8 mouse cellular contexts compared by ENCODE assay signal in genomic region chr4:134401181-134401661, GRCm38 (mm10). TPM values are rescaled to one million over a fixed set of nuclear protein-coding genes. Genes with fewer than 3 reads are reported as not detected.
DNase-seq lines count a peak whose midpoint lies in the region; ATAC-seq and TF ChIP-seq lines count a peak whose summit lies in the region.

No protein-coding gene starts in this region.

- no peaks in the 10 kb centered on the region for H3K9me3 ChIP-seq in hindbrain, embryonic 10.5 days
- no peaks in the 10 kb centered on the region for H3K9me3 ChIP-seq in lung, embryonic 15.5 days

- peak overlapping the region; percentile 66 for H3K27ac ChIP-seq in hindbrain, embryonic 10.5 days
- no peak overlapping the region for H3K27ac ChIP-seq in lung, embryonic 15.5 days
- H3K27ac ChIP-seq in olfactory bulb, adult 2 months (ENCODE audit: insufficient read depth, low read depth, low read length): peak overlapping the region; percentile 76

- H3K36me3 ChIP-seq in hindbrain, embryonic 10.5 days: no peaks in the 10 kb centered on the region
- peaks cover 4% of the 10 kb centered on the region; the same call in 1 of the 2 replicates for H3K36me3 ChIP-seq in lung, embryonic 15.5 days

- peaks cover 51% of the 10 kb centered on the region for H3K4me1 ChIP-seq in hindbrain, embryonic 10.5 days (replicated peaks)
- H3K4me1 ChIP-seq in lung, embryonic 15.5 days: peaks cover 35% of the 10 kb centered on the region
- H3K4me1 ChIP-seq in olfactory bulb, adult 2 months (ENCODE audit: control insufficient read depth, insufficient read depth, low read length): peaks cover 39% of the 10 kb centered on the region

- DNase-seq in CD4-positive, CD25-positive, alpha-beta regulatory T cell, adult 2 months (ENCODE audit: low read depth, low spot score): peak; percentile 65
- peak; percentile 90 for DNase-seq in brain, adult 2 months (ENCODE audit: low read depth, low spot score)
- DNase-seq in hindbrain, embryonic 10.5 days (ENCODE audit: low spot score): peak; percentile 58
- DNase-seq in layer of hippocampus, postnatal 25 days (ENCODE audit: extremely low spot score in 1 of 2, low spot score in 1 of 2): peak; percentile 50 to 56
- DNase-seq in thymus, postnatal 4 days: peak; percentile 92

- H3K4me3 ChIP-seq in hindbrain, embryonic 10.5 days: peak overlapping the region; percentile 42
- H3K4me3 ChIP-seq in lung, embryonic 15.5 days: peak overlapping the region; percentile 27
- peak overlapping the region; percentile 42 for H3K4me3 ChIP-seq in olfactory bulb, adult 2 months (ENCODE audit: insufficient read depth, low read depth, low read length)

- peak overlapping the region; percentile 75 for H3K4me2 ChIP-seq in lung, embryonic 15.5 days

- H3K27me3 ChIP-seq in hindbrain, embryonic 10.5 days (ENCODE audit: insufficient read depth, poor library complexity, severe bottlenecking): peaks cover 10% of the 10 kb centered on the region; the same call in 1 of the 2 replicates
- no peaks in the 10 kb centered on the region for H3K27me3 ChIP-seq in lung, embryonic 15.5 days

- H3K9ac ChIP-seq in lung, embryonic 15.5 days: peak overlapping the region; percentile 25; the same call in 1 of the 2 replicates

- 9% methylated on average over 19 of the region's 19 CpGs for WGBS in hindbrain, embryonic 10.5 days
- WGBS in lung, embryonic 15.5 days: 4% methylated on average over 19 of the region's 19 CpGs
- WGBS in olfactory bulb, adult 2 months: 1% methylated on average over 19 of the region's 19 CpGs

- peak; percentile 31; the same call in 1 of the 2 replicates for ATAC-seq in frontal cortex, adult (ENCODE audit: low TSS enrichment)
- peak; percentile 59; the same call in 1 of the 2 replicates for ATAC-seq in lung, embryonic 15.5 days (ENCODE audit: borderline replicate concordance, extremely low read depth, low FRiP score, low TSS enrichment)

- no peak for TF ChIP-seq POLR2A in olfactory bulb, adult 2 months (IDR thresholded peaks at IDR 0.05; ENCODE audit: insufficient read depth, low read depth, low read length)

- TF ChIP-seq CTCF in olfactory bulb, adult 2 months (IDR thresholded peaks at IDR 0.05; ENCODE audit: insufficient read depth, low read depth, low read length): no peak

RNA-seq across cellular contexts. Expression of gene Pafah2, which starts 5.1 kb away (rescaled TPM):
- 7.9 and 9.5 TPM in 2 replicates for polyA plus RNA-seq in hindbrain, embryonic 10.5 days (2016; fragmentation: Nextera tagmentation; extraction: Ambion mirVana)
- total RNA-seq in layer of hippocampus, postnatal 25 days (2021): 1 to 10 TPM; 5.0 to 7.6 TPM
- 10.6 and 12.6 TPM in 2 replicates for polyA plus RNA-seq in lung, embryonic 15.5 days (2015; fragmentation: Nextera tagmentation; extraction: Ambion mirVana)
- not detected in 2 replicates for polyA plus RNA-seq in olfactory bulb, adult 2 months (2012; ENCODE audit: insufficient read depth, insufficient read length, low replicate concordance, missing spikeins)

RNA-seq across cellular contexts. Expression of gene Extl1, which starts 17.6 kb away (rescaled TPM):
- 0.25 and 0.63 TPM in 2 replicates for polyA plus RNA-seq in hindbrain, embryonic 10.5 days (2016; fragmentation: Nextera tagmentation; extraction: Ambion mirVana)
- 10 to 100 TPM; 46.8 TPM for total RNA-seq in layer of hippocampus, postnatal 25 days (2021)
- 2.7 and 2.8 TPM in 2 replicates for polyA plus RNA-seq in lung, embryonic 15.5 days (2015; fragmentation: Nextera tagmentation; extraction: Ambion mirVana)
- not detected in 2 replicates for polyA plus RNA-seq in olfactory bulb, adult 2 months (2012; ENCODE audit: insufficient read depth, insufficient read length, low replicate concordance, missing spikeins)

RNA-seq across cellular contexts. Expression of gene Slc30a2, which starts 58.2 kb away (rescaled TPM):
- 0.10 TPM in 1 of 2 replicates, not detected in the other for polyA plus RNA-seq in hindbrain, embryonic 10.5 days (2016; fragmentation: Nextera tagmentation; extraction: Ambion mirVana)
- under 1 TPM in 1 of 2 experiments, not detected in 1; 0.12 TPM for total RNA-seq in layer of hippocampus, postnatal 25 days (2021)
- polyA plus RNA-seq in lung, embryonic 15.5 days (2015; fragmentation: Nextera tagmentation; extraction: Ambion mirVana): 0.26 and 0.43 TPM in 2 replicates
- not detected in 2 replicates for polyA plus RNA-seq in olfactory bulb, adult 2 months (2012; ENCODE audit: insufficient read depth, insufficient read length, low replicate concordance, missing spikeins)
